Mouse (Mus musculus) erythroblast, embryonic 14.5 days (primary cell): Measurements from ENCODE around the gene Rnf207.

Source experiments
- GATA1 ChIP-seq: IDR thresholded peaks from 2 replicates; pipeline ENCODE4 v1.6.1; 2012; ENCODE audit warnings: low read length, inconsistent platforms, mixed read lengths
- TAL1 ChIP-seq: IDR thresholded peaks from 3 replicates; pipeline ENCODE4 v1.6.1; 2012; ENCODE audit warnings: low read length, inconsistent platforms, mixed read lengths

DNA sequence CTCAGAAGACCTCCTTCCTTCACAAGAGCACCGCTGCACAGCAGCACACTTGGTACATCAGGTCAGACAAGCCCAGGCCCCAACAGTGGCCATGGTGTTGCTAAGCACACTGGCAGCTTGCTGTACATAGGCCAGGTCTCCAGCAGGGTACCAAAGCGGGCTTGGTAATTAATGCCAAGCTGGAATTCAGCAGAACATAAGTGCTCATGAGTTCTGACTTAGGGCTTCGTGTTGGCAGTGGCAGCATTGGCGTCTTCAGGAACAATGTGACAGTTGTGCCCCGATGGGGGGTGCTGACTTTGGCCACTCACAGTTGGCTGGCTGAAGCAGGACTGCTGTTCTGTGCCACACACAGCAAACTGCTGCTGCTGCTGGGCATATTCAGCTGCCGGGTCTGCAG lies 14.1 kb downstream of the Rnf207 start:
- no peak for TF ChIP-seq GATA1
- no peak for TF ChIP-seq TAL1
